Mouse (Mus musculus): ENCODE results near the gene Sycp3.

- TF ChIP-seq CTCF (IDR thresholded peaks at IDR 0.05; ENCODE audit: borderline replicate concordance, insufficient read depth, low read depth, low read length) (no peak), POLR2A (IDR thresholded peaks at IDR 0.05; ENCODE audit: borderline replicate concordance, insufficient read depth, low read length) (no peak)
Measured at GRCm38 (mm10) chr10:88451221-88451620, 8.1 kb upstream of the Sycp3 start.

All from cerebellum, adult 2 months (tissue).